Mouse (Mus musculus): Measurements from ENCODE around the gene Crtc3. TPM values are rescaled to one million over a fixed set of nuclear protein-coding genes. Genes with fewer than 3 reads are reported as not detected.

Gene Crtc3
- total RNA-seq (2022) = 10 to 100 TPM; 14.8 to 15.7 (median 15.5) TPM

DNA sequence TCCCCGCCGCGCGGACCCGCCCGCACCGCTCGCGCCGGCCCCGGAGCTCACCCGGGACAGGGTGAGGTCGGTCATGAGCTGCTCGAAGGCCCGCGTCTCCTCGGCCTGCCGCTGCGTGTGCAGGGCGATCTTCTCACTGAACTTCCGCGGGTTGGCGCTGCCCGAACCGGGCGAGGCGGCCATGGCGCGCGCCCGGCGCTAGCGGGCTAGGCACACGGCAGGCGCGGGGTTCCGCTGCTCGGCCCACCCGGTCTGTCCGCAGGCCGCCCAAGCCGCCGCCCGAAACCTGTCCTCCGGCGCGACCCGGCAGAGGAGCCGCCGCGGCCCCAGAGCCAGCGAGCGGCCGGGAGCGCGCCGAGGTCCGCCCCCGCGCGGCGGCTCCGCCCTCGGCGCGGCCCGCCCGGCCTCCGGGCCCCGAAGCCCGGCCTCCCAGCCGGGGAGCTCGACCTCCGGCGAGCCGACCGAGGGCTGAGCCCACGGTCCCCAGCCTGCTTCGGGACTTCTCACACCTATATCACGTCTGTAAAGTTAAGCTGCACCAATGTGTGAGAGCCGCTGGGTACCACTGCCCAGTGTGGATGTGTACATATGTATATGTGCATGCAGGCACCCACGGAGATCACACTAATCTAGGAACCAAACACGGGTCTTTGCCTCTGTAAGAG, at the start of gene Crtc3:
TSS of gene Crtc3 (minus strand) at position 322 of the 665 bp plus-strand sequence.
- peak; percentile 22 to 43 for DNase-seq (ENCODE audit: low spot score in 2 of 2)

DNA sequence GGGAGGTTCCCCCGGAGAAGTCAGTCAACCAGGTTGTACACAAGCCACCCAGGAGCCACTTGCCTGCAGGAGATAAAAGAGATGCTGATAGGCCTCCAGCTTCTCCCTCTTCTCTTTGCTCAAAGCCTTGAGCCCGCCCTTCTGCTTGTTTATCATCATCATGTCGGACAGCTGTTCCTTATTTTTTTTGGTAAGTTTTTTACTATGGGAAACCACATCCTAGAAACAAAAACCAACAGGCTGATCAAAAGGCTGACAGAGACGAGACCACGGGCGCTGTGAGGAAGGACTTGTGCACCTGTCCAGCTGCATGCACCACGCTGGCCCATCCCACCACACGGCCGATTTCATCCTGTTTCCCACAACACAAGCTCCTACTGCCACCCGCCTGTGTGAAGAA, 47.5 kb upstream of the Crtc3 start:
- no peak for DNase-seq (ENCODE audit: low spot score in 2 of 2)

DNA sequence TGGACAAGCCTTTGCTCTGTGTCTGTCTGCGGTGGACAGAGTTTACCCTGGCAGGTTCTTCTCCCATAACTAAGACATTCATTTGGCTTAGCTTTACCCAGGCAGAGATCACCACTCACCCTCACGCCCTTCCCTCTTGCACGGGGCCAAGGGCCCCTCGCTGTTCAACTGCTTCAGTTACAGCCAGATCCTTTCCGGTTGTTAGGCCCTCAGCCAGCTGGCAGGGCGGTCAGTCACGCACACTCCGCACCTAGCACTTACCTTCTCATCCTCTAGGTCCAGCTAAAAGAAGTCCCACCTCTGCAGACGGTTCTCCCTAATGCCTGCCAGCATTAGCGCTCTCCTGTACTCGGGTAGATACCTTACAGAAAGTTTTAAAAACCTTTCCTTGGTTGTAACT, 44.3 kb upstream of the Crtc3 start:
- DNase-seq (ENCODE audit: low spot score in 2 of 2) = no peak

DNA sequence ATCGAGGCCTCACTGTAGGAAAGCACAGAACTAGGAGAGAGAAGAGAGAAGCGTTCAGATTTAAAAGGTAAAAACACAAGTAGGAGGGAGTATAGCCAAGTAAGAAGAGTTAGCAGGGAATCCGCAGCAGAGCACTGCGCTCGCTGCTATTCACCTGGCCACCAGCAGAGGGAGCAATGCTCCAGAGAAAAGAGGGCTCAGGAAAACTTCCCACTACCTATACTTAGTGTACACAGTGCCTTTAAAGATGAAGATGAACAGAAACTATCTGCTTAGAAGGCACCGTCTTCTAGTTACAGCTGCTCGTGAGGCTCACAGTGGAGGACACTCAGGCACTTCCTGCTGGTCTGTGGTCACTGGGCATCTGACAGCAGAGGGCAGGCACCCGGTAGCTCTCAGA, 41.0 kb upstream of the Crtc3 start:
- DNase-seq (ENCODE audit: low spot score in 2 of 2) = peak in 1 of 2 experiments; percentile 65

DNA sequence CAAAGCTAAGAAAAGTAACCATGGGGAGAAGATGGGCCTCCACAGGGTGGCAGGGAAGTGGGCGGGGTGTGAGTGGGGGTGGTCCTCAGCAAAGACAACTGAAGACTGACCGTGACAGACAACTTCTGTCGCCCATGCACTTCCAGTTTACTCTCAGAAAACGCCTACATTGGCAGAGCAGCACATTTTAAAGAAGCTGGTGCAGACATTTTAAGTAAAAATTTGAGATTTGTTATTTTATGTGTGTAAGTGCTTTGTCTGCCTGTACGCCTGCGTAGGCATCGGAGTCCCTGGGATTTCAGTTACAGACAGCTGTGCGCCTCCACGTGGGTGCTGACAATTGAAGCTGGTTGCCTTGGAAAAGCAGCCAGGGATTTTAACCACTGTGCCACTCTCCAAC, 32.4 kb upstream of the Crtc3 start:
- peak; percentile 27 to 78 for DNase-seq (ENCODE audit: low spot score in 2 of 2)

DNA sequence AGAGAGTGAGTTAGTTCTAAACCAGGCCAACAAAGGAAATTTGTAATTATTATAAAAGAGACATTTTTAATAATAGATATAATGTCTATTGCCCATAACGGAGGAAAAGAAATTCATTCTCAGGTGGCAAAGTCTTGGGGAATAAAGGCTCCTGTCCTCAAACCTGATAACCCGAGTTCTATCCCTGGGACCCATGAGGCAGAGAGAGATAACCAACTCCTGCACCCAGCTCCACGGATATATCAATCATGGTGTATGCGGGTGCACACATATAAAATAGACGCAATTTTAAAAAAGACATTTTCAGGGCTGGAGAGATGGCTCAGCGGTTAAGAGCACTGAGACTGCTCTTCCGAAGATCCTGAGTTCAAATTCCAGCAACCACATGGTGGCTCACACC, 30.9 kb upstream of the Crtc3 start:
- no peak for DNase-seq (ENCODE audit: low spot score in 2 of 2)

DNA sequence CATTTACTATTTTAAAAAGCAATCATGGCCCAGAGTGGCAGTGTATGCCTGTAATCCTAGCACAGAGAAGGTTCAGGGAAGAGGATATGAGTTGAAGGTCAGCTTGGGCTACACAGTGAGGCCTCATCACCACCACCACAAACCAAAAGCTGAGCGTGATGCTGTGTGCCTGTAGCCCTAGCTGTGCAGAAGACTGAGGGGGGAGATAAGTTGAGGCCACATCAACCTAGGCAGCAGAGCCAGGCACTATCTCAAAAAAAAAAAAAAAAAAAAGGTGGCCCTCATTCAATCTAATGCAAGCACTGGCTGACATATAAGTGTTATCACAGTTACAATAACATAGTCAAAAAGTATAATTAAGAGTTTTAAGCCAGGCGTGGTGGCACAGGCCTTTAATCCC, 30.4 kb upstream of the Crtc3 start:
- DNase-seq (ENCODE audit: low spot score in 2 of 2) = no peak

DNA sequence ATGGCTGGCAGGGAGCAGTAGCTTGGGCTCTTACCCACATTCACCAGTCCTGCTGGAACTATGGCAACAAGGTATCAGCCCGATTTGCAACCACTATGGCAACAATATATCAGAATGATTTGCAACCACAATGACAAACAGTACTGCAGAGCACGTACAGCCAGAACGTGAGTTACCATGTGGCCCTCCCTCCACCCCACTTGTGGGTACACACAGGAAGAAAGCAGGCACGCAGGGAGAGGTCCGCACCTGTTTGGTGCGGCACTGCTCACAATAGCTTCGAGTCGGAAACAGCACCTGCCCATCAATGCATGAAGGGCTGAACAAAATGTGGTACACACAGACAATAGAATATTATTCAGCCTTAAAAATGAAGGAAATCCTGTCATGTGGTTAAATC, 29.8 kb upstream of the Crtc3 start:
- no peak for DNase-seq (ENCODE audit: low spot score in 2 of 2)

DNA sequence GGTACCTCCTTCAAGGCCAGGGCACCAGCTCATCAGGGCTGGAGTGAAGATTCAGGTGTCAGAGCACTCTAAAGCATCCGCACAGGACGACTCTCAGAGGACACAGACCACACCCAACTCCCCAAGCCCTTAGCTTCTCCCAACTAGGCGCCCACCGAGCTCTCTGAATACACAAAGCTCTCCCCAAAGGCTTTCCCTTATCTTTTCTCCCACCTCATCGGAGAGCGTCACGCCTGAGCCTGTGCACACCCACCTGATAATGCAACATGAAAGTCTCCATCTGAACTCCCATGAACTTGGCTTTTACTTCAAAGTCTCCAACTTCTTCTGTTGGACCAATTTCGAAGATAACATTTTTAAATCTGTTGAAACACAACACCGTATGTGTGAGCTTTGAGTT, 28.1 kb upstream of the Crtc3 start:
- no peak for DNase-seq (ENCODE audit: low spot score in 2 of 2)

DNA sequence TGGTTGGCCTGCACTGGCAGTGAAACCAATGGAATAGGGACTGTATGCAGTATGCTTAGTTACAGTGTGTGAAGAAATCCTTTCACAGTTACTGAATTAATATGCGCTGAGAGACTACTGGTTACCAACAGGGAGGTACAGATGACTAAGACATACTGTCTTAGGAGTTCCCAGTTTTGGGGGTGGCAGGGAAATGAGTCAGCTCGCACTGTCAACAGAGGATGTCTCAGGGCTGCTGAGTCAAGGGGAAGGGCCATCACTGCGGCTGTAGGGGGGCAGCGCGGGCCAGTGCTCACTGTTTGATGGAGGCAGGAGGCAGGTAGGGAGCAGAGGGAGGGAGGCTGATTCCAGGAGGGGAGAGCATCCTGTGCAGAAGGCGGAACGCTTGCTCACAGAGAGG, 26.6 kb upstream of the Crtc3 start:
- peak in 1 of 2 experiments; percentile 68 for DNase-seq (ENCODE audit: low spot score in 2 of 2)

DNA sequence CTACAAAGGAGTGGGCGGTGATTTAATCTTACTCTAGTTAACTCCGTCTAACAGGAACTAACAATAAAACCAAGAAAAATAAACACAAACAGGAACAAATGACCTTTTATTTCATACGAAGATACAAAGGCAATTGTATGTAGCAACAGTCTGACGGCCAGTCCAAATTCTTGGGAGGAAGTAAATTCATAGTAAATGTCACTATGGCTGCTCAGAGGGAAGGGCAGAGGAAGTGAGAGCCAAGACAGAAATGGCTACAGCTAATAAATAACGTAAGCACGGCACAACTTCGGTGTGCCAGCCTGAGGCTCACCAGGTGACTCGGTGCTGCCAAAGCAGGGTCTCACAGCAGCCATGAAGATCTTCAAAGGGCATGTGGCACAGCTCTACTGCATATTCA, 22.8 kb upstream of the Crtc3 start:
- no peak for DNase-seq (ENCODE audit: low spot score in 2 of 2)

DNA sequence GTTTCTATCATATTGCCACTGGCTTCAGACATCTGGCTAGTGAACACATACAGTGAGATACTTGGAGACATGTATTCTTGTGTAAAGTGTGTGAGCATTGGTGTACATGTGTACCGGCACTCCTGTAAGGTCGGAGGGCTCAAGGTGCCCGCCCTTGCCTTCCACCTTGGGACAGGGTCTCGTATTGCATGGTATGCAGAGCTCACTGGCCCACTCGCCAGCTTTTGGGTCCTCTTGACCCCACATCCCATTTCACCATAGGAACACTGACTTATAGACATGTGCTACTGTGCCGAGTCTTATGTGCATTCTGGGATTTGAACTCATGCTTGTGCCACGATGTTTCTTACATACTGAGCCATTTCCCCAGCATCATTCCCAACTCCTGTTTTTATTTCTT, 21.7 kb upstream of the Crtc3 start:
- no peak for DNase-seq (ENCODE audit: low spot score in 2 of 2)

DNA sequence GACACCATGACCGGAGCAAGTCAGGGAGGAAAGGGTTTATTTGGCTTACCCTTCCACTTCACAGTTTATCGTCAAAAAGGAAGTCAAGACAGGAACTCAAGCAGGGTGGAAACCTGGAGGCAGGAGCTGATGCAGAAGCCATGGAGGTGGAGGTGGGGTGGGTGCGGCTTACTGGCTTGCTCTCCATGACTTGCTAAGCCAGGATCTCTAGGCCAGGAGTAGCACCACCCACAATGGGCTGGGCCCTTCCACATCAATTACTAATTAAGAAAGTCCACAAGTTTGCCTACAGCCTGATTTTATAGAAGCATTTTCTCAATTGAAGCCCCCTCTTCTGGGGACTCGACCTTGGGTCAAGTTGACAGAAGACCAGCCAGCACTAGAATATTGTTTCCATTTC, 15.4 kb upstream of the Crtc3 start:
- no peak for DNase-seq (ENCODE audit: low spot score in 2 of 2)

DNA sequence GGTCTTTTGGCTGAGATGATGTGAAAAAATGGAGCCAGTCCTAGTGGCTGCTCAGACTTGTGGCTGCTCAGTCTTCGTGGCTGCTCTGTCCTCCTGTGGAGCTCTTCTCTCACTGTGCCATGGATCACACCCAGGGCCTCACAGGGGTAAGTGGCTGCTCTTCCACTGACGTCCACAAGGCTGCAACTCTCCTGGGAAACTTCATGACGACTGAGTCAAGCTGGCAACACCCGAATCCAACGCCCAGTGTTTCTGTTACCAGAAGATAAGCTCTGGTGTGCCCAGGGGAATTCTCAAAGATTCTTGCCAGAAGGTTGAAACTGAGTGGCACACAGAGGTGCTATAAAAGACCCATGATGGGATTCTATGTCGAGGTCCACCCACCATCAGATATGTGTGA, 13.8 kb upstream of the Crtc3 start:
- DNase-seq (ENCODE audit: low spot score in 2 of 2) = no peak

DNA sequence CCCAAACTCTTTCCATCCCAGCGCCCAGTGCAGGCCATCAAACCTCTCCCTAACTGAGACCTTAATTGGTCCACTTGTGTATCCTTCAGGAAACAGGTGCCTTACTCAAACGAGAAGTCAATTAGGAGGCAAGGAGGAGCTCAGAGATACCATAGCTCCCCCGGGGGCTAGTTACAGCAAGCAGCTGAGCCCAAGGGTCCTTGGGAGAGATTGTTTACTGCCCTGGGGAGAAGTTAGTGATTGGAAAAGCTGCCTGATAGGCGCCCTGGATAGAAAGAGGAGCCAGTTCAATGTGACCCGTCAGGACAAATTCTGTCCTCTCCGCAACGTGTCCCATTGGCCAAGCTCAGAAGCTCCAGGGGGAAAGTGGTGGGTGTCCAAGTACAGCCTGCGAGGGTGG, 11.0 kb upstream of the Crtc3 start:
- no peak for DNase-seq (ENCODE audit: low spot score in 2 of 2)

DNA sequence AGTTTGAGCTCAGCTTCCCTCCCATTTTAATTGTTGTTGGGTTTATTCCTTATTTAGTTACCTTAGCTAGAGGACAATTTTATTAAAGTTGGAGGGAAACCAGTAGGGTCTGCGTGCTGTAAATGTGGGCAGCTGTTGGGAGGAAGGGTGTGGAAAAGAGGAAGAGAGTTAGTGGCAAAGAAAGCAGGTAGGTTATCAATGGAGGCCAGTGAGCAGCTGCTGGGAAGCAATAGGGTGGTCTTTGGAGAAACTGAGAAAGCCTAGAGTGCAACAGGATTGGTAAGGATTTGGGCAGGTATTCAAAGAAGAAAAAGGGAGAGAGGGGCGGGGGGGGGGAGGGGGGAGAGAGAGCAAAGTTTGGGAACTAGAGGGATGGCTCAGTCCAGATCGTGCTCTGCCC, 10.3 kb upstream of the Crtc3 start:
- DNase-seq (ENCODE audit: low spot score in 2 of 2) = no peak

DNA sequence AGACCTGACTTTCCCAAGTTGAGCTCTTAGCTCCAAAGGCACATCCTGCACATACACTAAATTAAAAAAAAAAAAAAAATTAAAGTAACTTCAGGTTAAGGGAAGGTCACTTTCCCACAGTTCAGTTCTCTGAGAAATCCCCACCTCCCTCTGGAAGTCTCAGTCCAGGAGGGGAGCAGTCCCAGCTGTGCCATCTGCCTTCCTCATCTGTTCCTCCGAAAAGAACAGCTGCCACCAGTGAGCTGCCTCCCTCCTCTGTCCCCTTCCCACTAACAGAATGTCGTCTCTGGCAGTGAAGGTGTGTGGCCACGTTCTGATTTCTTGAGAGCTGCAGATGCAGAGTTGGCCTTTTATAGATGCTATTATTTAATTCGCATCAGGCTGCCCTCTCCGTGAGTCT, 9.2 kb upstream of the Crtc3 start:
- no peak for DNase-seq (ENCODE audit: low spot score in 2 of 2)

DNA sequence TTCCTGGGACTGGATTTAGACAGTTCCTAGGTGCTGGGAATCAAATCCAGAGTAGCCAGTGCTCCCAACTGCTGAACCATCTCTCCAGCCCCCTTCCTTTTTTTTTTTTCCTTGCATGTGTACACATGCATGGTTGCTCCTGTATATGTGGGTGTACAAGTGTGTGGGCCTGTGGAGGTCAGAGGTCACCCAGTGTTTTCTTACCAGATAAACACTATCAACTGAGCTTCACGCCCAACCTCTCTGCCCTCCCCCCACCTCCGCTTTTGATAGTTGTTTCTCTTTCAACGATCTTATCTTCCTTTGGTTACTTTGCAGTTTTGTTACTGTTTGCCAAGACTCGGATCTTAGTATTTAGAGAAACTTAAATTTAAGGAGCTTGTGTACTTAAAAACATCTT, 8.2 kb upstream of the Crtc3 start:
- no peak for DNase-seq (ENCODE audit: low spot score in 2 of 2)

DNA sequence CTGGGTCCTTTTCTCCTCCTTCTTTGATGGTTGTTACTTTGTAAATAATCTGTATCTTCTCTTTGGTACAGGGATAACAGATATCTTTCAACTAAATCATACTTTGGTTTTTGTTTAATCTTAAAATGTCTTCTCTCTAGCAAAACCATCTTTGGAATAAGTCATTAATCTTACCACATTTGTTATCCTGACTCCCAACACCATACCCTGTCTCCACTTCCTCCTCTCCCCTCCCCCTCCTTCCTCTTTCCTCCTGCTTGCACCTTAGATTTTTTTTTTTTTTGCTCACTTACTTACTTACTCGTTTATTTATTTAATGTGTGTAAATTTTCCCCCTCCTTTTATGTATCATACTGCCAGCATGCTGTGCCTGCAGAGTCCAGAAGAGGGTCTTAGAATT, 7.7 kb upstream of the Crtc3 start:
- no peak for DNase-seq (ENCODE audit: low spot score in 2 of 2)

DNA sequence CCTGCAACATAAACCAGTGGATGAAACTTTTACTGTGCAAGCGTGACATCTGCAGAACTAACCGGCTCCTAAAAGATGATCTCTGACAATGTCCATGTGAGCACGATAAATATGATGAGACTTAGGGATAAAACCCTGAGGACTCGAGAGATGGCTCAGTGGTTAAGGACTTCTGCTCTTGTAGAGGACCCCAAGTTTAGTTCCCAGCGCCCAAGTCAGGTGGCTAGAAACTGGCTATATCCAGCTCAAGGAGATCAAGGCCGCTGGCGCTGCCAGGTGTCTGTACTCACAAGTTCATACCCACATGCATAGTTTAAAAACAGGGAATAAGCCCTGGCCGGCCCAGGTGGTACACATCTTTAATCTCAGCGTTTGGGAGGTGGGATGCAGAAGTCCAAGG, 3.8 kb upstream of the Crtc3 start:
- DNase-seq (ENCODE audit: low spot score in 2 of 2) = no peak

DNA sequence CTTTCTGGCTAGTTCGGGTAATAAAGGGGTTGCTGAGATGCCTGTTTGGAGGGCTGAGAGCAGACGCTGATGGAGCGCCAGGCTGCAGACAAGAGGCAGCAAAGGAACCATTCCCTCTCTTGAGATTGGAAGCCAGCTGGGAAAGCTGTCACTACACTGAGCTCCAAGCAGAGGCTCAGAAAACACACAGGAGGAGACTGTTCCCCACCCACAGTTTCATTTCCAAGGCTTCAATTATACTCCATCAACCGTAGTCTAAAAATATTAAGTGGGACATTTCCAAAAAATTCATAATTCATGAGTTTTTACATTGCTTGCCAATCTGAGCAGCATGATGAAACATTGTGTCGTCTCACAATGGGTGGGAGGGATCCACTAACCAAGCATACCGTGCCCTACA, 2.5 kb upstream of the Crtc3 start:
- DNase-seq (ENCODE audit: low spot score in 2 of 2) = peak in 1 of 2 experiments; percentile 49

DNA sequence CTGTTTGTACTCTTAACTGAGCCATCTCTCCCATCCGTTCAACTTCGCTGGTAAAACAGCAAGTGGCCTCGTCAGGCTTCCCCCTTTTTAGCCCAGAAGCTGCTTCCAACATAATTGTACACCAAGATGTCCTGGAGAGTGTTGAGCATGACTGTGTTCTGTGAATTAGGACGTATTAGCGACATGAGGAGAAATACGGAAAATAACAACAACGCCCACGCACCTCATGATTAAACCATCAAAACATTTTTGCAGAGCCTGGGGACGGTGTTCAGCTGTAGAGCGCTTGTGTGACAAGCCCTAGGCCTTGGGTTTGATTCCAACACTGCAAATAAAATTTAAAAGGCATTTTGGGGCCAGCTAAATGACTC, 529 bp upstream of the Crtc3 start:
- DNase-seq (ENCODE audit: low spot score in 2 of 2) = no peak

DNA sequence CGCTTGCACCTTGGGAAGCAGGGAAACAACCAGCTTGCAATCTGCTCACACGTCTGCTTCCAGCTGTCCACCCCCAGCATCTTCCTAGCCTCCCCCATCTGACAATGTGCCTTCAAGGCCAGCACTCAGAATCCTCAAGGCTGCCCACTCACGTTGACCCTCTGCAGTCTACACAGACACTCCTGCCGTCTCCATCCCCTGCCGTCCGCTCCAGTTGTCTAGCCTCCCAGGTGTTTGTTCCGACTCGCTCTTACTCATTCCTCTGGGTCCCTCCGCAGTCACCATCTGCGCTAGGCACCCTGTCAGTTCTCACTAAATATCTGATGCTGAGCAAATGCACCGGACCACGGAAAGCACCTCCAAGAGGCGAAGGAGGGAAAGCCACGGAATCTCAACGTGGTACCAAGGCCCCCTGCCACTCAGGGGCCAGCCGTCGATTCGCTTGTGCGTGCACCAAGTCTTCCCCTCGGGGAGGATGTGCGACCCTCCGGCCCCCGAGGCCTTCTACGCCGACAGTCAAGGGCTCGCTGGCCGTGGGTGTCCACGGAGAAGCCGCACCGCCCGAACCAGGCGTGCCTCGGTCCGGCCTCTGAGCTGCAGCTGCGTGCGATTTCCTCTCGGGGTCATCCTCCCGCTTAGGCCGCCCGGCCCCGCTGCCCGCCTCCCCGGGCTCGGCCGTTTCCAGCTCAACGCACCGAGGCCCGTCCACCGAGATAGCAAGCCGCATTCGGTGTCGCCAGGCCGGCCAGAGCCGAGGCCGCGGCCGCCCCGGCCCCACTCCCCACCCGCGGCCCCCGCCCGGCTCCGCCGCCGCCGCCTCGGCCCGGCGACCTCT, 739 bp downstream of the Crtc3 start:
- DNase-seq (ENCODE audit: low spot score in 2 of 2) = peak; percentile 48 to 60
